Mouse (Mus musculus) kidney, adult 9 months (tissue): ENCODE data around the gene Srpk2.
"Not testable (repeated sequence)": the region's sequence is repeated elsewhere in the genome, so short reads cannot be mapped to it uniquely, and the experiment has no call there.

ENCODE experiments used
- DNase-seq: peaks from one replicate; pipeline ENCODE4 v3.0.0; 2022

Srpk2 gene

DNA sequence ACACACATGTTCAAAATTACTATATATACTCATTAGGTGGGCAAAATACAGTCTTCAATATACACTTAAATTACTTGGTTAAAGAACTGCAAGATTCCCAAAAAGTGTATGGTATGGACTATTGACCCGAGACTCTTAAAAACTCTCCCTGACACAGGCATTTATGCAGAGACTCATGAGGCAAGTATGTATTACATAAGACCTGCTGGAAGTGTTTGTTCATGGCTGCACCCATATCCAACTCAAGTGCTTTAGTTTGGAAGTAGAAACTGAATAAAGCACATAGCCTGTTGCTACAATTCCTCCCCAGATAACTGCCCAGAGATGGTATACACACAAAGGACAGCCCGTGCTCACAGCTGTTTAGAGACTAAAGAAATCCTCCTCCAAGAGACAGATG is 123.2 kb downstream of the Srpk2 start:
- DNase-seq: no peak

GRCm38 (mm10) chr5:23560171-23560570 is 124.2 kb downstream of the Srpk2 start:
- DNase-seq: no peak

- DNase-seq: no peak
These were observed 128.2 kb downstream of the Srpk2 start for GRCm38 (mm10) chr5:23556007-23556770.

GRCm38 (mm10) chr5:23553338-23553737 is 131.1 kb downstream of the Srpk2 start:
- DNase-seq: not testable (repeated sequence)

- no peak for DNase-seq
These were observed 132.7 kb downstream of the Srpk2 start for GRCm38 (mm10) chr5:23551687-23552086.

DNA sequence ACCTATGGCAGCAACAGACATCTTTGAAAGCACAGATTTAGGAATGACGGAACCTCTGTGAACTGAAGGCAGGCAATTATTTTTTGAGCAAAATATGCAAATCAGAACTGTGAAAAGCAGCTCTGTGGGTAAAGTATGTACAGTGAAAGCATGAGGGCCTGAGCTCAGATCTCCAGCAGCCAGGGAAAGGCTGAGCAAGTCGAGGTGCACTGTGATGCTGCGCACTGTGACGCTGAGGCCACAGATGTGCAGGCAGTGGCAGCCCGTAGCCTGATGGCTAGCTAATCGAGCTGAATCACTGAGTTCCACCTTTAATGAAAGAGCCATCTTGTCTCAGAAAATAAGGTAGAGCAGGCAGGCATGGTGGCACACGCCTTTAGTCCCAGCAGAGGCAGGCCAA is 148.7 kb downstream of the Srpk2 start:
- no peak for DNase-seq

DNA sequence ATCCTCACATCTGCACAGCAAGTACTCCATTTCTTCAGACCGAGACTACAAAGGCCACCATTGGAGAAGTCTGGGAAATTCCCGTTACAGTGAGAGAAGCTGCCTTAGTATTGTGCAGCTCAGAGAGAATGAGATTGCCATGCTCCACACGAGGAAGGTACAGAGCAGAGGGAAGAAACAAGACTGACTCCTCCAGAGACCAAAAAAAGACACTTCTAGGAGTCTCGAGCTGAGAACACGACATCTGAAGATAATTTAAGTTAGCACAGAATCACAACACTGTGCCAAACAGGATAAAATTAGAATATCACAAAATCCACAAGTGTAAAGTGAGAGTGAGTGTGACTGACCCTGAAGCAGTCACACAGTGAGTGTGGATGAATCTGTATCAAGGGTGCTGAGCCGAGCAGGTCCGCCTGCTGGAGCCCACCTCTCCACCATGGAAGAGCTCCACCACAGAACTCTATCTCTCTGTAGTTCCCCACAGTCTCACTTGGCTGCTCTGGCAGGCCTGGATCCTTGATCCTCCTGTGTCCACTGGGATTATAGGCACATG is 152.8 kb downstream of the Srpk2 start:
- no peak for DNase-seq

DNA sequence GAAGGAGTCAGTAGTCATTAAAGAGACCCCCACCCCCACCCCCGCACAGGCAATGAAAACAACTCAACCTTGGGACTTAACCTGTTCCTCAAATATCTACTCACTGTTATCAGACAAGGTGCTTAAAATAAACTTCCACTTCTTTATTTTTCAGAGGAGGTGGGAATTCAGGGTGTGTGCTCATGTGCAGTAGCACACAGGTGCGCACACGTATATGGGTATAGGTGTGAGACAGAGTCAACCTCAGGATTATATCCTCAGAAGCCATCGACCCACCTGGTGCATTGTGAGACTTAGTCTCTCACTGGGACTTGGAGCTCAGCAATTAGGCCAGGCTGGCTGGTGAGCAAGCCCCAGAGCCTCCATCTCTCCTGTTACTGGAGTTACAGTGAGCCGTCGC is 153.3 kb downstream of the Srpk2 start:
- no peak for DNase-seq

- no peak for DNase-seq
These were observed 159.8 kb downstream of the Srpk2 start for GRCm38 (mm10) chr5:23524621-23525020.

DNA sequence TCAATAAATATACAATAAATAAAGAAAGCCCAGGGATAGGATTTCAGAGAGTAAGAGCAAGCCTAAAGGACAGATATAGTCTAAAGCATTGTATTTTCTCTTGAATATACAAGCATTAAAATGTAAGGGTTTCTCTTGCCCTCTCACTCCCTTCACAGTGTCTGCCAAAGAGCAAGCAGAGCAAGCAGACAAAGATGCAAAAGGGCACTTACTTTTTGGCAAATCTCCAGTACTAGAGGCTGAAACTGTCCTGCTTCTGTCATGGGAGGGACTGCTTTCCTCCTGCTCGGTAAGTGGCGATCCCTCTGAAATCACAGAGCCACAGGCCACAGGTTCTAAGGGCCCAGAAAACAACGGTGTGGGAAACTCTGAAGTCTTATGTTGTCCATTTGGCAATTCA is 160.5 kb downstream of the Srpk2 start:
- DNase-seq: no peak

DNA sequence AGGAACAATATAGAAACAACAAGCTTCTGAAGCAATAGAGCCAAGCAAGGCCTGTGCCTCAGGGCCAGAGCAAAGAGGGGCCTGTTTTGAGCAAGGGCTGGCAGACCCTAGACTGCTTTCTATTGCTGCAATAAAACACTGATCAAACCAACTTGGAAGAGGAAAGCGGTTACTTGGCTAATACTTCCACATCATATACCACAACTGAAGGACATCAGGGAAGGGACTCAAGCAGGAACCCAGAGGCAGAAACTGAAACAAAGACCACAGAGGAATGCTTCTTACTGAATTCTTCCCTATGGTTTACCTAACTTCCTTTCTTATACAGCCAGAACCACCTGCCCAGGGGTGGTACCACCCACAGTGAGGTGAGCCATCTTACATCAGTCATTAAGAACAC is 162.8 kb downstream of the Srpk2 start:
- no peak for DNase-seq

GRCm38 (mm10) chr5:23519679-23520078 is 164.7 kb downstream of the Srpk2 start:
- no peak for DNase-seq

GRCm38 (mm10) chr5:23518673-23519072 is 165.7 kb downstream of the Srpk2 start:
- DNase-seq: peak; percentile 34

- DNase-seq: no peak
These were observed 166.6 kb downstream of the Srpk2 start for GRCm38 (mm10) chr5:23517839-23518238.

DNA sequence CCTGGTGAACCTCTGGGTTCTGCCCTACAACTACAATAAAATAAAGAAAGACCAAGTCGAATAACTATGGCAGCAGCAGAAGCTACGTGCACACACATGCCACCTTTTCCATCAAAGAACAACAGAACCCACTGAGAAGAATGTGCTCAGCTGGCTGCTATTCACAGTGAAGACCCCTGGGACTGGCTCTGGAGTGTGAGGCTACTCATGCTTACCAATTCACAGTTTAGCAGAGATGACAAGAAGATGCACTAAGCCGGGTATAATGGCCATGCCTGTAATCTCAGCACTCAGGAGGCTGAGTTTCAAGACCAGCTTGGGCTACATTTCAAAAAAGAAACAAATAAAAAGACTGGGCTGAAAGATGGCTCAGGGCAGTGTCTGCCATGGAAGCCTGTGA is 167.5 kb downstream of the Srpk2 start:
- DNase-seq: no peak

GRCm38 (mm10) chr5:23515038-23515437 is 169.4 kb downstream of the Srpk2 start:
- DNase-seq: no peak

- DNase-seq: peak; percentile 46
These were observed 170.9 kb downstream of the Srpk2 start for GRCm38 (mm10) chr5:23513468-23513867.

- no peak for DNase-seq
These were observed 171.9 kb downstream of the Srpk2 start for GRCm38 (mm10) chr5:23512556-23512955.

DNA sequence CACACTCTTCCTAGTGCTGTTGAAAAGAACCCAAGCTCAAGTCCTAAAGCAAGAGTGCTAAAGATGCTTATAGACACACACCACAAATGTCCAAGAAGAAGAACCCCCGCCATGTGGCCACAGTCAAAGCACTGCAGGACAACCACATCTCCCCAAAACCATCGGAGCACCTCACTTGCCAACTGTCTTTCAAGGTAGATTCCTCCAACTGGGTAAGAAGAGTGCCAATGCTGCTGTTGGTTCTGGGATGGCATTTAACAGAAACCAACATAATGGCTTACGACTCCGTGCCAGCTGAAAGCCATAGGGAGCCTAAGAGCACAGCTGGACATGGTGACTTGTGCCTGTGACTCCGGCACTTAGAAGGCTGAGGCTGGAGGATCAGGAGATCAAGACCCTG is 173.0 kb downstream of the Srpk2 start:
- no peak for DNase-seq

- no peak for DNase-seq
These were observed 175.8 kb downstream of the Srpk2 start for GRCm38 (mm10) chr5:23508630-23509029.

DNA sequence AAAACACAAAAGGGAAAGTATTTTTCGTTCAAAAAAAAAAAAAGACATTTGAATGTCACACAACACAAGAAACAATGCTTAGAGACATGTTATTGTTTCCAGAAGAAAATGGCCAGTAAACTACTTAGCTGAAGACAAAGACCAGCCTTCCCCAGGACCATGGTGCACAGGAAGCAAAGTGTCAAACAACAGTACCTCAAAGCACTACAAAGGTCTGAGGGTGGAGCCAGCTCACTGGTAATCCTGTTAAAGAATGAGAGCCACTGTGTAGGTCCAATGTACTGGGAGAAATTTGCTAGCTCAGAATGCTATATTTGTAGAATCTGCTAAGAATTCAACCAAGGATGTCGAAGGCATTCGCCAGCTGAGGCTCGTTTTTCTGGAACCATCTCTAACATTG is 177.2 kb downstream of the Srpk2 start:
- no peak for DNase-seq

DNA sequence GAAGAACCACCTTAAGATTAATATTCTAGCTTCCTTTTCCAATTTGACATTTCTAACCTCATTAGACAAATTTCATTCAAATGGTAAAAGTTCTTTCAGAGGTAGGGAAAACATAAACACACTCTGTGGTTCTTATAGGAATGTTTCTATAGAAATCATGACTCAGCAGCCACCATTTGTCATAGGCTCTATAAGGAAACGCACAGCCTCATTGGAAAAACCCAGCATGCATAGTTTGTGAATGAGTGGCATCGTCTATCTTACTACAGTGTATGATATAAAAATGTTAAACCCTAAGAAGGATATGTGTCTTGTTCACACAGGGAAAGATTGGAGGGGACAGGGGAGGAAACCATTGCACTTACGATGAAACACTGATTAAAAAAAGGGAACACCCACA is 178.8 kb downstream of the Srpk2 start:
- DNase-seq: no peak

GRCm38 (mm10) chr5:23502317-23502937 is 182.0 kb downstream of the Srpk2 start:
- no peak for DNase-seq

DNA sequence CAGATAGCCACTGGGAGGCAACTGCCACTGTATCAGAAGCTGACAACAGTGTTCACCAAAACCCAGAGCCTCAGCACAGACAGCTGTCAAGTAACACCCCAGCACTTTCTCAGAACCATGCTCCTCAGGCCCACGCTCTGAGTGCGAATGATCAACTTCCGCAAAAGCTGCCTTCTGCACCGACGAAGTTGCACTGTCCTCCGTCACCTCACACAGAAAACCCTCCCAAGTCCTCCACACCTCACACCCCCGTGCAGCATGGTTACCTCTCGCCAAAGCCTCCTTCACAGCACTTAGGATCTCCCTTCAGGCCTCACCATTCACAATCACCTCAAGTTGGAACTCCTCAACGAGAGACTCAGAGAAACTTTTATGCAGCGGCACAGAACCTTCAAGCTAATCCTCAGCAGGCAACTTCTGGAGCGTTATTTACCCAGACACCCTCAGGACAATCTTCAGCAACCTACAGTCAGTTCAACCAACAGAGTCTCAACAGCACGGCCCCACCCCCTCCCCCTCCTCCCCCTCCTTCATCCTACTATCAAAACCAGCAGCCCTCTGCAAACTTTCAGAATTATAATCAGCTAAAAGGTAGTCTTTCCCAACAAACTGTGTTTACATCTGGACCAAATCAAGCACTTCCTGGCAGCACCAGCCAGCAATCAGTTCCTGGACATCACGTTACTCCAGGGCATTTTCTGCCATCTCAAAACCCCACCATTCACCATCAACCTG is 182.7 kb downstream of the Srpk2 start:
- no peak for DNase-seq
